Mouse (Mus musculus) brain, embryonic 14.5 days (tissue): ENCODE data around the gene Ntrk3.

Experiments
- CTCF ChIP-seq: fragments of 200-500 bp; IDR thresholded peaks from 2 replicates; pipeline ENCODE4 v1.5.1; 2012; ENCODE audit warnings: inconsistent platforms, mild to moderate bottlenecking, moderate library complexity, borderline replicate concordance; ENCODE audit not compliant: insufficient read depth, insufficient read length; ENCODE audit errors: extremely low read depth
- POLR2A ChIP-seq: fragments of 200-500 bp; IDR thresholded peaks from 2 replicates; pipeline ENCODE4 v1.6.1; 2012; ENCODE audit warnings: mild to moderate bottlenecking, inconsistent platforms, borderline replicate concordance; ENCODE audit not compliant: poor library complexity, insufficient read depth, insufficient read length, severe bottlenecking; ENCODE audit errors: extremely low read depth

DNA sequence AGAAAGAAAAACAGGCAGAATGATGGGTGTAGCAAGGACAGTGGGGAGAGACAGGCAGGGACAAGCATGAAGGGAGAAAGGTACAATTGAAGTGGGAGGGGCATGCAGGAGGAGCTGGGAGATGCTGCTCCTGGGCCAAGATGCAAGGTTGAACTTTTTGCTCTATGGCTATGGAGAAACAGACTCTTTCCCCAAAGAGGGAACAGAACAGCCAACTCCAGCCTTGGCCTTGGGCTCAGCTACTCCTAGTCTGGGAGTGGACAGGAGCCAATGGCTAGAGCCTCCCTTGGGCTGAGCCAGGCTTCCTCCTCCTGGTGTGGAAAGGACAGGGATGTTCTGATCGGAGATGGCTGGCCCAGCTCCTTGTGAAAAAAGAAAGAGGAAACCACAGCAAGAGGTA lies 145.6 kb downstream of the Ntrk3 start:
- TF ChIP-seq CTCF: no peak
- no peak for TF ChIP-seq POLR2A
